Mouse (Mus musculus): ENCODE measurements around the gene Brinp2. TPM values are rescaled to one million over a fixed set of nuclear protein-coding genes. Genes with fewer than 3 reads are reported as not detected.

The Brinp2 gene
- total and polyA plus RNA-seq, 2 experiments from 2014 or later, result 40.6 to 54.1 TPM

DNA sequence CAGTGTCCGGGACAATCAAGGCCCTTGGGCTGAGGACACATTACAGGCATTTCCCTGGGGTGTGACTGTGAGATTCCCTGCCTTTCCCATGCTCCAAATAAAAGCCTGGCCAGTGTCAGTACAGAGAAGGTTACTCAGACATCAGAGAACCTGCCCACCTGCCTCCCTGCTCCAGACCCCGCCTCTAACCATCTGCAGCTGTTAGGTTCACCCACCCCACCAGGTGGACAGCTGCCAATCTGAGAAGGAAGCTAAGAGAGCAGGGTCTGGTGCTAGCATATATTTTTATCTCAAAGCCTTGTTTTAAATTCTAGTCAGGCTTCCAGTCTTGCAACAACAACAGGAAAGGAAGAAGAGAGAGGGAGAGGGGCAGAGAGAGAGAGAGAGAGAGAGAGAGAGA is 128.9 kb downstream of the Brinp2 start:
- ATAC-seq, result peak; percentile 29; the same call in 1 of the 2 replicates
- DNase-seq, result no peak

DNA sequence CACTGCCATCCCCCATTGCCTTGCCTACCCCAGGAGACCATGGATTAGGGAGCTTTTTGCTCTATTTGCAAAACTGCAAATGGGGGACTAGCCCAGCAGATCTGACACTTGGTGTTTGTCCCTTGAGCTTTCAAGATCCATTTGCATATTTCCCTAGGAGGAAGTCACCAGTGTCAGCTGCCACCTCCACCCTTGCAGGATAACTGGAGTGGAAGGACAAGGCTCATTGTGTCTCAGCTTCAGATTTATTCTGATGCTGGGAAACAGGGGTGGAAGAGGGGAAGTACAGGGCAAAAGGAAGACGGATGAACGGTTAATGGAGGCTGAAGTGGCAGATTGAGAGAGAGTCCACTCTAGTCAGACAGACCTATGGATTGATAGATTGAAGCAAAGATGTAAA is 129.4 kb downstream of the Brinp2 start:
- ATAC-seq (no peak), DNase-seq (no peak)

More for the DNA sequence above, 128.9 kb downstream of the Brinp2 start:
- Histone ChIP-seq H3K4me2 (ENCODE audit: low read depth) (no peak overlapping the region), H3K4me3 (ENCODE audit: low read depth, low read length) (no peak overlapping the region), H3K9me3 (ENCODE audit: low read length) (no peaks in the 10 kb centered on the region), H3K9ac (no peak overlapping the region), H3K27ac (ENCODE audit: low read depth, low read length) (no peak overlapping the region), H3K4me1 (ENCODE audit: insufficient read depth) (no peaks in the 10 kb centered on the region), H3K36me3 (ENCODE audit: insufficient read depth) (no peaks in the 10 kb centered on the region), H3K27me3 (ENCODE audit: insufficient read depth, low read length) (no peaks in the 10 kb centered on the region)
- 81% methylated on average over 2 of the region's 2 CpGs for WGBS
- no peak for TF ChIP-seq CTCF (IDR thresholded peaks at IDR 0.05; ENCODE audit: low read depth)

GRCm38 (mm10) chr1:158221048-158221447 is 135.1 kb downstream of the Brinp2 start:
- Histone ChIP-seq H3K27ac (ENCODE audit: low read depth, low read length) (no peak overlapping the region), H3K27me3 (ENCODE audit: insufficient read depth, low read length) (no peaks in the 10 kb centered on the region), H3K9me3 (ENCODE audit: low read length) (no peaks in the 10 kb centered on the region), H3K36me3 (ENCODE audit: insufficient read depth) (no peaks in the 10 kb centered on the region), H3K4me1 (ENCODE audit: insufficient read depth) (no peaks in the 10 kb centered on the region; the same call in 1 of the 2 replicates), H3K9ac (no peak overlapping the region), H3K4me2 (ENCODE audit: low read depth) (no peak overlapping the region), H3K4me3 (ENCODE audit: low read depth, low read length) (no peak overlapping the region)
- DNase-seq (no peak), ATAC-seq (no peak)
- TF ChIP-seq CTCF (IDR thresholded peaks at IDR 0.05; ENCODE audit: low read depth), result no peak
- WGBS, result 11% methylated on average over 4 of the region's 4 CpGs

More for the DNA sequence above, 129.4 kb downstream of the Brinp2 start:
- H3K36me3 ChIP-seq (ENCODE audit: insufficient read depth), result no peaks in the 10 kb centered on the region
- H3K9me3 ChIP-seq (ENCODE audit: low read length), result no peaks in the 10 kb centered on the region
- H3K9ac ChIP-seq, result no peak overlapping the region
- H3K4me3 ChIP-seq (ENCODE audit: low read depth, low read length), result no peak overlapping the region
- no peak for TF ChIP-seq CTCF (IDR thresholded peaks at IDR 0.05; ENCODE audit: low read depth)
- no peak overlapping the region for H3K4me2 ChIP-seq (ENCODE audit: low read depth)
- 49% methylated on average over 2 of the region's 2 CpGs for WGBS
- no peaks in the 10 kb centered on the region for H3K4me1 ChIP-seq (ENCODE audit: insufficient read depth)
- H3K27ac ChIP-seq (ENCODE audit: low read depth, low read length), result no peak overlapping the region
- no peaks in the 10 kb centered on the region for H3K27me3 ChIP-seq (ENCODE audit: insufficient read depth, low read length)

DNA sequence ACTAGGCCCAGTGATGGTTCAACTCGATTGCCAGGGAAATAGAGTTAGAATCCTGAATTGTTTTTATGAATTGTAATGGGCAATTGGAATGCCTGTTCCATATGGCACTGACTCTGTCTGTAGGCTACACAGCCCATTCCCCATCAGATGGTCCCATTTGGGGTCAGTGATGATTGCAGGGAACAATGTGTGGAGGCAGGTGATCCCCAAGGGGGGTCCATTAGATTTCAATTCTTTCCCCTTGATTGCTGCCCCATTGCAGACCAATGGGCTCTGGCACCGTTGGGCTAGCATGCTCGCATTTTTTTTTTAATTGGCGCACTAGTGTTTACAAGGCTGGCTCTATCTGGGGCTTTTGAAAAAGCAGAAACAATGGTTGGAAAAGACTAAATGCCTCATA is 136.0 kb downstream of the Brinp2 start:
- Histone ChIP-seq H3K27ac (ENCODE audit: low read depth, low read length) (no peak overlapping the region), H3K9ac (no peak overlapping the region), H3K36me3 (ENCODE audit: insufficient read depth) (no peaks in the 10 kb centered on the region), H3K4me2 (ENCODE audit: low read depth) (no peak overlapping the region), H3K27me3 (ENCODE audit: insufficient read depth, low read length) (no peaks in the 10 kb centered on the region), H3K4me1 (ENCODE audit: insufficient read depth) (no peaks in the 10 kb centered on the region; the same call in 1 of the 2 replicates), H3K9me3 (ENCODE audit: low read length) (no peaks in the 10 kb centered on the region), H3K4me3 (ENCODE audit: low read depth, low read length) (no peak overlapping the region)
- DNase-seq (no peak), ATAC-seq (no peak)
- WGBS, result 45% methylated on average over 4 of the region's 4 CpGs
- no peak for TF ChIP-seq CTCF (IDR thresholded peaks at IDR 0.05; ENCODE audit: low read depth)

GRCm38 (mm10) chr1:158218750-158219149 is 137.4 kb downstream of the Brinp2 start:
- no peak for DNase-seq
- 74% methylated on average over 1 of the region's 1 CpGs for WGBS
- TF ChIP-seq CTCF (IDR thresholded peaks at IDR 0.05; ENCODE audit: low read depth), result no peak
- Histone ChIP-seq H3K36me3 (ENCODE audit: insufficient read depth) (no peaks in the 10 kb centered on the region), H3K9me3 (ENCODE audit: low read length) (no peaks in the 10 kb centered on the region), H3K4me2 (ENCODE audit: low read depth) (no peak overlapping the region), H3K27ac (ENCODE audit: low read depth, low read length) (no peak overlapping the region), H3K4me1 (ENCODE audit: insufficient read depth) (no peaks in the 10 kb centered on the region; the same call in 1 of the 2 replicates), H3K4me3 (ENCODE audit: low read depth, low read length) (no peak overlapping the region), H3K27me3 (ENCODE audit: insufficient read depth, low read length) (no peaks in the 10 kb centered on the region), H3K9ac (no peak overlapping the region)
- ATAC-seq, result no peak

DNA sequence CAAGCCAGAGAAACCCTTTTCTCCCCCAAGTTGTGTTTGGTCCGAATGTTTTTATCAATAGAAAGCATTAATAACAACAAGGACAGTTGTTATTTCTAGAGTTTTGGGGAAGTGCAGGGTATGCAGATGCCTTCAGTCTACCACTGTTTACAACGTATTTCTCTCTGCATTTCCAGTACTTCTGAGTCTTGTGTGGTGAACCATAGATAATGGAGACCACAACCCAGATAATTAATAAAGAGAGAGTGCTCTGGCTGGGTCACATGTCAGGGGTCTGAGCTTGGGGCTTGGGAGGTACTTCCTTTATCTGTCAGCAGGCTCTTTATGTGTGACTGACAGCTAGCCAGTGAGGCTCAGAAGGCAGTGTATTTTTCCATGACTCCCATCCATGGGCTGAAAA is 137.8 kb downstream of the Brinp2 start:
- TF ChIP-seq CTCF (IDR thresholded peaks at IDR 0.05; ENCODE audit: low read depth), result no peak
- ATAC-seq, result no peak
- 68% methylated on average over 2 of the region's 2 CpGs for WGBS

GRCm38 (mm10) chr1:158215581-158215980 is 140.5 kb downstream of the Brinp2 start:
- DNase-seq, result no peak
- Histone ChIP-seq H3K9ac (no peak overlapping the region), H3K4me2 (ENCODE audit: low read depth) (no peak overlapping the region), H3K9me3 (ENCODE audit: low read length) (no peaks in the 10 kb centered on the region), H3K4me3 (ENCODE audit: low read depth, low read length) (no peak overlapping the region), H3K27ac (ENCODE audit: low read depth, low read length) (no peak overlapping the region), H3K4me1 (ENCODE audit: insufficient read depth) (no peaks in the 10 kb centered on the region), H3K27me3 (ENCODE audit: insufficient read depth, low read length) (no peaks in the 10 kb centered on the region), H3K36me3 (ENCODE audit: insufficient read depth) (no peaks in the 10 kb centered on the region)
- TF ChIP-seq CTCF (IDR thresholded peaks at IDR 0.05; ENCODE audit: low read depth), result no peak
- WGBS, result 59% methylated on average over 9 of the region's 9 CpGs
- ATAC-seq, result no peak

More for the DNA sequence above, 137.8 kb downstream of the Brinp2 start:
- H3K4me1 ChIP-seq (ENCODE audit: insufficient read depth), result no peaks in the 10 kb centered on the region; the same call in 1 of the 2 replicates
- H3K27ac ChIP-seq (ENCODE audit: low read depth, low read length), result no peak overlapping the region
- DNase-seq, result no peak
- H3K4me3 ChIP-seq (ENCODE audit: low read depth, low read length), result no peak overlapping the region
- H3K9me3 ChIP-seq (ENCODE audit: low read length), result no peaks in the 10 kb centered on the region
- H3K9ac ChIP-seq, result no peak overlapping the region
- no peaks in the 10 kb centered on the region for H3K27me3 ChIP-seq (ENCODE audit: insufficient read depth, low read length)
- no peak overlapping the region for H3K4me2 ChIP-seq (ENCODE audit: low read depth)
- no peaks in the 10 kb centered on the region for H3K36me3 ChIP-seq (ENCODE audit: insufficient read depth)

All from forebrain, postnatal 0 days (tissue).